Mouse (Mus musculus): ENCODE data around the gene Mpc1. TPM values are rescaled to one million over a fixed set of nuclear protein-coding genes. Genes with fewer than 3 reads are reported as not detected.

The Mpc1 gene
- polyA plus RNA-seq, 1 experiment: 27.9 TPM

- H3K36me3 ChIP-seq (ENCODE audit: control insufficient read depth, insufficient read depth): no peaks in the 10 kb centered on the region
- H3K27me3 ChIP-seq (ENCODE audit: control insufficient read depth, insufficient read depth, insufficient read length): no peaks in the 10 kb centered on the region
- no peak overlapping the region for H3K4me3 ChIP-seq (ENCODE audit: insufficient read depth, poor library complexity, severe bottlenecking)
- no peak overlapping the region for H3ac ChIP-seq (ENCODE audit: control insufficient read depth, insufficient read length, low read depth)
- no peak for TF ChIP-seq MAX (IDR thresholded peaks at IDR 0.05)
- TF ChIP-seq USF1 (IDR thresholded peaks at IDR 0.05; ENCODE audit: low read depth): no peak
- TF ChIP-seq FOSL1 (IDR thresholded peaks at IDR 0.05; ENCODE audit: insufficient read depth, low read length, poor library complexity, severe bottlenecking): no peak
- TF ChIP-seq MYOG (IDR thresholded peaks at IDR 0.05; ENCODE audit: control insufficient read depth, extremely low read depth, insufficient read length): no peak
- no peak for TF ChIP-seq CTCF (IDR thresholded peaks at IDR 0.05; ENCODE audit: control insufficient read depth, insufficient read depth, insufficient read length)
- no peak for TF ChIP-seq CEBPB (IDR thresholded peaks at IDR 0.05; ENCODE audit: low read depth)
- no peak for TF ChIP-seq MYOD1 (IDR thresholded peaks at IDR 0.05; ENCODE audit: control insufficient read depth, insufficient read length, low read depth)
- H3K79me2 ChIP-seq (ENCODE audit: control insufficient read depth, insufficient read depth): peaks cover 12% of the 10 kb centered on the region
- H3K79me3 ChIP-seq (ENCODE audit: low read depth): no peaks in the 10 kb centered on the region
Observed at GRCm38 (mm10) chr17:8289993-8290679, 7.4 kb downstream of the Mpc1 start.

DNA sequence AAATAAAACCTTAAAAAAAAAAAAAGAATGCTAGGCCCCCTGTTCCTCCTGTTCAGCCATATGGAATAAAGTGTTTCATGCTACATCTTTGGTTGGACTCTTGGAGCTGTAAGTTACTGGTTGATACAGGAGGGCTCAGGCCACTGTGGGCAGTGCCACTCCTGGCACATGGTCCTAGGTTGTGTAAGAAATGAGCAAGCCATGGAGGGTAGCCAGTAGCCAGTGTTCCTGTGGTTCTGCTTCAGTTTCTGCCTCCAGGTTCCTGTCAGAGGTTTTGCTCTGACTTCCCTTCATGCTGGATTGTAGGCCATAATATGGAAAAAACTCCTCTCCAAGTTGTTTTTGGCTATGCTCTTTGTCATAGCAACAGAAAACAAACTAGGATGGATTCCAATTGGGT is 8.0 kb downstream of the Mpc1 start:
- no peak overlapping the region for H3ac ChIP-seq (ENCODE audit: control insufficient read depth, insufficient read length, low read depth)
- no peaks in the 10 kb centered on the region for H3K36me3 ChIP-seq (ENCODE audit: control insufficient read depth, insufficient read depth)
- H3K79me3 ChIP-seq (ENCODE audit: low read depth): no peaks in the 10 kb centered on the region
- TF ChIP-seq CEBPB (IDR thresholded peaks at IDR 0.05; ENCODE audit: low read depth): no peak
- no peak for TF ChIP-seq FOSL1 (IDR thresholded peaks at IDR 0.05; ENCODE audit: insufficient read depth, low read length, poor library complexity, severe bottlenecking)
- no peak for TF ChIP-seq MYOG (IDR thresholded peaks at IDR 0.05; ENCODE audit: control insufficient read depth, extremely low read depth, insufficient read length)
- no peak for TF ChIP-seq MAX (IDR thresholded peaks at IDR 0.05)
- TF ChIP-seq CTCF (IDR thresholded peaks at IDR 0.05; ENCODE audit: control insufficient read depth, insufficient read depth, insufficient read length): no peak
- no peak for TF ChIP-seq USF1 (IDR thresholded peaks at IDR 0.05; ENCODE audit: low read depth)
- no peak for TF ChIP-seq MYOD1 (IDR thresholded peaks at IDR 0.05; ENCODE audit: control insufficient read depth, insufficient read length, low read depth)
- no peaks in the 10 kb centered on the region for H3K27me3 ChIP-seq (ENCODE audit: control insufficient read depth, insufficient read depth, insufficient read length)
- peaks cover 12% of the 10 kb centered on the region for H3K79me2 ChIP-seq (ENCODE audit: control insufficient read depth, insufficient read depth)
- no peak overlapping the region for H3K4me3 ChIP-seq (ENCODE audit: insufficient read depth, poor library complexity, severe bottlenecking)

DNA sequence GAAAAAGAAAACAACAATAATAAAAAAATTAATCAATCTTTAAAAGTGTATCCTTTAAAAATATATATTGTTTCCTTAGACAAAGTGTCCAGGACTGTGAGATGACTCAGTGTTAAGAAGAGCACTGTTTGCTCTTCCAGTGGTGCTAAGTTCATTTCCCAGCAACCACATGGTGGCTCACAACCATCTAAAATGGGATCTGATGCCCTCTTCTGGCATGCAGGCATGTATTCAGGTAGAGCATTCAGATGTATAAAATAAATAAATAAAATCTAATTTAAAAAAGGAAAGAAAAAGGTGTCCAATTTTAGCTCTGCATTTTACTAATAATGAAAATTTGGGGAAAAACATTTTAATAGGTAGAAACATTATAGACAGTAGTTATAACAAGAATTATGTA is 13.1 kb downstream of the Mpc1 start:
- H3K27me3 ChIP-seq (ENCODE audit: control insufficient read depth, insufficient read depth, insufficient read length): no peaks in the 10 kb centered on the region
- TF ChIP-seq USF1 (IDR thresholded peaks at IDR 0.05; ENCODE audit: low read depth) (no peak), MAX (IDR thresholded peaks at IDR 0.05) (no peak), FOSL1 (IDR thresholded peaks at IDR 0.05; ENCODE audit: insufficient read depth, low read length, poor library complexity, severe bottlenecking) (no peak), MYOD1 (IDR thresholded peaks at IDR 0.05; ENCODE audit: control insufficient read depth, insufficient read length, low read depth) (no peak), CEBPB (IDR thresholded peaks at IDR 0.05; ENCODE audit: low read depth) (no peak), CTCF (IDR thresholded peaks at IDR 0.05; ENCODE audit: control insufficient read depth, insufficient read depth, insufficient read length) (no peak), MYOG (IDR thresholded peaks at IDR 0.05; ENCODE audit: control insufficient read depth, extremely low read depth, insufficient read length) (no peak)
- no peaks in the 10 kb centered on the region for H3K36me3 ChIP-seq (ENCODE audit: control insufficient read depth, insufficient read depth)
- H3K79me3 ChIP-seq (ENCODE audit: low read depth): no peaks in the 10 kb centered on the region
- H3ac ChIP-seq (ENCODE audit: control insufficient read depth, insufficient read length, low read depth): no peak overlapping the region
- no peaks in the 10 kb centered on the region for H3K79me2 ChIP-seq (ENCODE audit: control insufficient read depth, insufficient read depth)
- no peak overlapping the region for H3K4me3 ChIP-seq (ENCODE audit: insufficient read depth, poor library complexity, severe bottlenecking)

- Histone ChIP-seq H3K27me3 (ENCODE audit: control insufficient read depth, insufficient read depth, insufficient read length) (no peaks in the 10 kb centered on the region), H3ac (ENCODE audit: control insufficient read depth, insufficient read length, low read depth) (no peak overlapping the region)
Observed at GRCm38 (mm10) chr17:8296313-8296844, 13.7 kb downstream of the Mpc1 start.

DNA sequence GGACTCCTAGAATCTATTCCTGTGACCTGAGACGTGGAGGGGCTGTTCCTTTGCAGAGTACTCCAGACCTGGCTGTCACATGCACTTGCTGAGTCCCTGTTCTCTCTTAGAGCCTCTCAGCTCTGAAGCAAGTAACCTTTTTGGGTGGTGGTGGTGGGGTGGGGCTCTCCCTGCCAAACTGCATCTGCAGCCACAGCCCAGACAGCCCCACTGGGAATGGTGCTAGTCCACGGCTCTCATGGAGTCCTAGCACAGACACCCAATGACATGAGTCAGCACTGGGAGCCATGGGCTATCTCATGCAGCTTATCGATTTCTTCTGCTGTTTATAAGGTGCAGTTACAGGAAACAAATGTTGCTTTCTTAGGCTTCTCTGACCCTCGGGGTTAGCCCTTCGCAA is 15.0 kb downstream of the Mpc1 start:
- H3ac ChIP-seq (ENCODE audit: control insufficient read depth, insufficient read length, low read depth): no peak overlapping the region
- no peaks in the 10 kb centered on the region for H3K27me3 ChIP-seq (ENCODE audit: control insufficient read depth, insufficient read depth, insufficient read length)
- H3K79me2 ChIP-seq (ENCODE audit: control insufficient read depth, insufficient read depth): no peaks in the 10 kb centered on the region
- no peak for TF ChIP-seq MAX (IDR thresholded peaks at IDR 0.05)
- no peak for TF ChIP-seq USF1 (IDR thresholded peaks at IDR 0.05; ENCODE audit: low read depth)
- no peak for TF ChIP-seq MYOG (IDR thresholded peaks at IDR 0.05; ENCODE audit: control insufficient read depth, extremely low read depth, insufficient read length)
- TF ChIP-seq CTCF (IDR thresholded peaks at IDR 0.05; ENCODE audit: control insufficient read depth, insufficient read depth, insufficient read length): no peak
- no peak for TF ChIP-seq CEBPB (IDR thresholded peaks at IDR 0.05; ENCODE audit: low read depth)
- TF ChIP-seq MYOD1 (IDR thresholded peaks at IDR 0.05; ENCODE audit: control insufficient read depth, insufficient read length, low read depth): no peak
- no peak for TF ChIP-seq FOSL1 (IDR thresholded peaks at IDR 0.05; ENCODE audit: insufficient read depth, low read length, poor library complexity, severe bottlenecking)
- no peaks in the 10 kb centered on the region for H3K79me3 ChIP-seq (ENCODE audit: low read depth)
- no peak overlapping the region for H3K4me3 ChIP-seq (ENCODE audit: insufficient read depth, poor library complexity, severe bottlenecking)
- no peaks in the 10 kb centered on the region for H3K36me3 ChIP-seq (ENCODE audit: control insufficient read depth, insufficient read depth)

More at GRCm38 (mm10) chr17:8296313-8296844, 13.7 kb downstream of the Mpc1 start:
- TF ChIP-seq FOSL1 (IDR thresholded peaks at IDR 0.05; ENCODE audit: insufficient read depth, low read length, poor library complexity, severe bottlenecking) (no peak), CTCF (IDR thresholded peaks at IDR 0.05; ENCODE audit: control insufficient read depth, insufficient read depth, insufficient read length) (no peak), CEBPB (IDR thresholded peaks at IDR 0.05; ENCODE audit: low read depth) (no peak), MAX (IDR thresholded peaks at IDR 0.05) (no peak), MYOG (IDR thresholded peaks at IDR 0.05; ENCODE audit: control insufficient read depth, extremely low read depth, insufficient read length) (no peak), USF1 (IDR thresholded peaks at IDR 0.05; ENCODE audit: low read depth) (no peak), MYOD1 (IDR thresholded peaks at IDR 0.05; ENCODE audit: control insufficient read depth, insufficient read length, low read depth) (no peak)
- Histone ChIP-seq H3K79me2 (ENCODE audit: control insufficient read depth, insufficient read depth) (no peaks in the 10 kb centered on the region), H3K36me3 (ENCODE audit: control insufficient read depth, insufficient read depth) (no peaks in the 10 kb centered on the region), H3K79me3 (ENCODE audit: low read depth) (no peaks in the 10 kb centered on the region), H3K4me3 (ENCODE audit: insufficient read depth, poor library complexity, severe bottlenecking) (no peak overlapping the region)

All from C2C12 (cell line).